ENCODE assay signal across 11 mouse cellular contexts in genomic region chr17:88550981-88551940, GRCm38 (mm10). TPM values are rescaled to one million over a fixed set of nuclear protein-coding genes. Genes with fewer than 3 reads are reported as not detected.
A peak's percentile ranks its signal among the peaks of the same experiment; 100 is the strongest.
DNase-seq lines count a peak whose midpoint lies in the region; ATAC-seq and TF ChIP-seq lines count a peak whose summit lies in the region.
"Had no signal": no experiment of that assay in that cellular context is flagged by ENCODE, and none has a peak within 500 bp of the region (broad histone marks: within the 10 kb centered on the region; RNA-seq: fewer than 3 reads in every experiment).

No protein-coding gene starts in this region.

- H3K79me2 ChIP-seq in liver, adult 2 months (ENCODE audit: control insufficient read depth, insufficient read depth, low read length): no peaks in the 10 kb centered on the region

- 35% methylated on average over 10 of the region's 10 CpGs for WGBS in liver, adult 2 months
- WGBS in forebrain, embryonic 14.5 days: 72% methylated on average over 10 of the region's 10 CpGs

- ATAC-seq in forebrain, embryonic 14.5 days: no peak

- H3K36me3 ChIP-seq in liver, adult 2 months (ENCODE audit: control insufficient read depth, insufficient read depth, low read length): peaks cover 7% of the 10 kb centered on the region
- peaks cover 48% of the 10 kb centered on the region for H3K36me3 ChIP-seq in forebrain, embryonic 14.5 days (ENCODE audit: control insufficient read depth, insufficient read depth, low read length)

- H3K4me2 ChIP-seq in forebrain, embryonic 14.5 days (ENCODE audit: low read length): no peak overlapping the region
- H3K4me2 ChIP-seq: neural tube, embryonic 13.5 days had no signal

- no peaks in the 10 kb centered on the region for H3K9me3 ChIP-seq in forebrain, embryonic 14.5 days (replicated peaks; ENCODE audit: control insufficient read depth, low read length)
- H3K9me3 ChIP-seq: neural tube, embryonic 13.5 days had no signal

- no peak for TF ChIP-seq POLR2A in liver, adult 2 months (IDR thresholded peaks at IDR 0.05; ENCODE audit: extremely low read depth, insufficient read depth, low read length)
- no peak for TF ChIP-seq POLR2A in bone marrow macrophage, adult 2 months (IDR thresholded peaks at IDR 0.05; ENCODE audit: borderline replicate concordance, low read depth, low read length)

- no peaks in the 10 kb centered on the region for H3K27me3 ChIP-seq in liver, adult 2 months (ENCODE audit: control insufficient read depth, insufficient read depth, low read length)
- no peaks in the 10 kb centered on the region for H3K27me3 ChIP-seq in forebrain, embryonic 14.5 days (replicated peaks; ENCODE audit: control insufficient read depth, insufficient read depth, low read length)
- H3K27me3 ChIP-seq: neural tube, embryonic 13.5 days had no signal

- H3K4me3 ChIP-seq in liver, adult 2 months (ENCODE audit: insufficient read depth, low read depth, low read length): no peak overlapping the region
- peak overlapping the region; percentile 48 for H3K4me3 ChIP-seq in bone marrow macrophage, adult 2 months (ENCODE audit: insufficient read depth, low read length)
- H3K4me3 ChIP-seq in forebrain, embryonic 14.5 days (ENCODE audit: low read depth, low read length): no peak overlapping the region
- H3K4me3 ChIP-seq: neural tube, embryonic 13.5 days had no signal

- H3K9ac ChIP-seq in liver, adult 2 months (ENCODE audit: low read depth, low read length): no peak overlapping the region
- no peak overlapping the region for H3K9ac ChIP-seq in forebrain, embryonic 14.5 days (ENCODE audit: low read length)
- H3K9ac ChIP-seq: neural tube, embryonic 13.5 days had no signal

- DNase-seq in gastrocnemius, adult 18-20 months (ENCODE audit: low spot score): peak; percentile 15
- no peak for DNase-seq in gastrocnemius, postnatal 10 days
- peak; percentile 79 for DNase-seq in liver, adult 2 months (ENCODE audit: extremely low read depth, low read depth, low spot score)
- DNase-seq in liver: no peak
- DNase-seq in lung, postnatal 36 days: peak; percentile 41
- no peak for DNase-seq in urinary bladder, postnatal 10 days (ENCODE audit: low spot score)
- DNase-seq in forebrain, embryonic 14.5 days (ENCODE audit: low spot score): no peak
- DNase-seq: gastrocnemius, postnatal 14 days; kidney, adult 18-20 months had no signal

- peak overlapping the region; percentile 39 for H3K27ac ChIP-seq in liver, adult 2 months (replicated peaks; ENCODE audit: insufficient read depth, low read depth, low read length)
- peak overlapping the region; percentile 100 for H3K27ac ChIP-seq in bone marrow macrophage, adult 2 months (ENCODE audit: insufficient read depth, low read depth, low read length)
- H3K27ac ChIP-seq in forebrain, embryonic 14.5 days (ENCODE audit: low read depth, low read length): no peak overlapping the region
- H3K27ac ChIP-seq: neural tube, embryonic 13.5 days had no signal

- H3K4me1 ChIP-seq in liver, adult 2 months (ENCODE audit: control insufficient read depth, insufficient read depth, low read length): peaks cover 5% of the 10 kb centered on the region
- peaks cover 50% of the 10 kb centered on the region for H3K4me1 ChIP-seq in bone marrow macrophage, adult 2 months (ENCODE audit: control insufficient read depth, insufficient read depth, low read length)
- no peaks in the 10 kb centered on the region for H3K4me1 ChIP-seq in forebrain, embryonic 14.5 days (ENCODE audit: control insufficient read depth, insufficient read depth, low read length)

- no peak for TF ChIP-seq CTCF in liver, adult 2 months (IDR thresholded peaks at IDR 0.05; ENCODE audit: low read depth, low read length)
- TF ChIP-seq CTCF in bone marrow macrophage, adult 2 months (IDR thresholded peaks at IDR 0.05; ENCODE audit: low read depth, low read length): no peak; the same call in 1 of the 2 replicates

RNA-seq across cellular contexts. Expression of gene Ppp1r21, which starts 21.3 kb away (rescaled TPM):
- 1 to 10 TPM; 6.2 TPM for total RNA-seq in gastrocnemius, adult 18-20 months (2021)
- 10 to 100 TPM in 1 of 2 experiments, 1 to 10 TPM in 1; 9.4 to 15.6 TPM for total RNA-seq in gastrocnemius, postnatal 10 days (2021)
- 17.9 and 21.7 TPM in 2 replicates for total RNA-seq in liver, adult 2 months (2014; rRNA removed)
- 13.7 and 14.2 TPM in 2 replicates for polyA plus RNA-seq in liver, adult 2 months (2012; rRNA removed)
- 103 and 109 TPM in 2 replicates for polyA plus RNA-seq in bone marrow macrophage, adult 2 months (2012; ENCODE audit: insufficient read depth, insufficient read length, missing spikeins)
- polyA plus RNA-seq in forebrain, embryonic 14.5 days (2014; fragmentation: Nextera tagmentation; extraction: Ambion mirVana): 33.3 and 34.7 TPM in 2 replicates

RNA-seq across cellular contexts. Expression of gene Ston1, which starts 46.2 kb away (rescaled TPM):
- 1 to 10 TPM; 5.1 to 6.2 TPM for total RNA-seq in gastrocnemius, adult 18-20 months (2021)
- 10 to 100 TPM; 14.8 to 15.2 TPM for total RNA-seq in gastrocnemius, postnatal 10 days (2021)
- total RNA-seq in liver, adult 2 months (2014; rRNA removed): 2.5 and 5.3 TPM in 2 replicates
- 5.1 and 5.8 TPM in 2 replicates for polyA plus RNA-seq in liver, adult 2 months (2012; rRNA removed)
- 0.55 TPM in 2 replicates for polyA plus RNA-seq in bone marrow macrophage, adult 2 months (2012; ENCODE audit: insufficient read depth, insufficient read length, missing spikeins)
- polyA plus RNA-seq in forebrain, embryonic 14.5 days (2014; fragmentation: Nextera tagmentation; extraction: Ambion mirVana): 2.4 and 2.8 TPM in 2 replicates

Comparison
In these comparisons a context has a peak if more than half of its experiments do, and no peak if none do; other contexts are left out.
1. DNase-seq: peak in gastrocnemius, adult 18-20 months (single experiment), liver, adult 2 months (single experiment) and lung, postnatal 36 days (single experiment); none in gastrocnemius, postnatal 10 days (single experiment), liver (single experiment), urinary bladder, postnatal 10 days (single experiment) and forebrain, embryonic 14.5 days (single experiment).